Mouse (Mus musculus) testis, postnatal 10 days (tissue): Measurements from ENCODE around the gene Ubald2.

Experiments used
- DNase-seq: peaks from one replicate; pipeline ENCODE4 v3.0.0; 2021; ENCODE audit warnings: low spot score

The Ubald2 gene

DNA sequence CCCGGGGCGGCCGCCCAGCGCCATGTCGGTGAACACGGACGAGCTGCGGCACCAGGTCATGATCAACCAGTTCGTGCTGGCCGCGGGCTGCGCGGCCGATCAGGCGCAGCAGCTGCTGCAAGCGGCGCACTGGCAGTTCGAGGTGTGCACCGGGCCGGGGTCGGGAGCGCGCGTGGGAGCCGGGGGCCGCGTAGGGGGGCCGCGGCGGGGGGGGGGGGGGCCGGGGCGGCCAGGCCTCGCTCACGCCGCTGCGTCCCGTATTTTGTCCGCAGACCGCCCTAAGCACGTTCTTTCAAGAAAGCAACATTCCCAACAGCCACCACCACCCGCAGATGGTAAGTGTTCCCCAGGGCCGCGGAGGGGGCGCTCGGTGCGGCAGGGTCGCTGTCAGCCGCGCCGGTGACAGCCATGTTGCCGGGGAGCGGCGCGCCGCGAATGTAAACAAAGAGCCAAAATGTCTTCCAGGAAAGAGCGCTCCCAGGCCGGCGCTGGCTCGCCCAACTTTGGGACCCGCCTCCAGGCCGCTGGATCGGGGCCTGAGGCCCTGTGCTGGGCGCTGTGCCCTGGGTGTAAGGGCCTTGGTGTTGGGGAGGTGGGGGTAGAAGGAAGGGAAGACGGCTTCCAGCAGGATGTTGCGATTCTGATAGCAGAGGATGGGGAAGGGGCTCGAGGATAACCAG, 533 bp downstream of the Ubald2 start:
- peak; percentile 79 for DNase-seq

DNA sequence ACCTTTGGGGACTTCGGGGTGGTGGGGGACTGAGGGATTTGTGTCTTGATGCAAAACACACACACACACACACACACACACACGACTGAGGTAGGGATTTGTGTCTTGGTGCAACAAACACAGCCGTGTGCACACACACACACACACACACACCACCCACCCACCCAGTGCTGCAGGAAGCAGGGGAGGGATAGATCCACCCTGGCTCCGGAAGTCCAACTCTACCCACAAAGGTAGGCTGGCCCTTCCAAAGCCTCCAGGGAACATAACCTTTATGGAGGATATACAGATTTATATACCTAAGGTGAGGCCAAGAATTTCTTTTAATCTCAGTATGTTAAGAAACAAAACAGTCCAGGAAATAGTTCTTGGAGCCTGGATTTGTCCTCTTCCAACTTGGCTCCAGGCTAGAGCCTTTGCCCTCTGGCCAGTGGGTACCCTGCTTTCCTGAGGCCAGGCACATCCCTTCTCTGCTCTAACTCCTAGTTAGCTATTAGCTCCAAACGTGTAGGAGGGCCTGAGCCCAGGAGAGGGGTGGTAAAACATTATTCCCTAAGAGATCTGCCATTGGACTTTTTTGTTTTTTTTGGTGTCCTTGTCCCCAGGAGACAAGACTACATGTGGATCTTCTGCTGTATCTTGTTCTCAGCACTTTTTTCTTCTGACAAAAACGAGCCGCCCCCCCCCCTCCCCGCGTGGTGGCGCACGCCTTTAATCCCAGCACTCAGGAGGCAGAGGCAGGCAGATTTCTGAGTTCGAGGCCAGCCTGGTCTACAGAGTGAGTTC, 1.3 kb downstream of the Ubald2 start:
- no peak for DNase-seq

DNA sequence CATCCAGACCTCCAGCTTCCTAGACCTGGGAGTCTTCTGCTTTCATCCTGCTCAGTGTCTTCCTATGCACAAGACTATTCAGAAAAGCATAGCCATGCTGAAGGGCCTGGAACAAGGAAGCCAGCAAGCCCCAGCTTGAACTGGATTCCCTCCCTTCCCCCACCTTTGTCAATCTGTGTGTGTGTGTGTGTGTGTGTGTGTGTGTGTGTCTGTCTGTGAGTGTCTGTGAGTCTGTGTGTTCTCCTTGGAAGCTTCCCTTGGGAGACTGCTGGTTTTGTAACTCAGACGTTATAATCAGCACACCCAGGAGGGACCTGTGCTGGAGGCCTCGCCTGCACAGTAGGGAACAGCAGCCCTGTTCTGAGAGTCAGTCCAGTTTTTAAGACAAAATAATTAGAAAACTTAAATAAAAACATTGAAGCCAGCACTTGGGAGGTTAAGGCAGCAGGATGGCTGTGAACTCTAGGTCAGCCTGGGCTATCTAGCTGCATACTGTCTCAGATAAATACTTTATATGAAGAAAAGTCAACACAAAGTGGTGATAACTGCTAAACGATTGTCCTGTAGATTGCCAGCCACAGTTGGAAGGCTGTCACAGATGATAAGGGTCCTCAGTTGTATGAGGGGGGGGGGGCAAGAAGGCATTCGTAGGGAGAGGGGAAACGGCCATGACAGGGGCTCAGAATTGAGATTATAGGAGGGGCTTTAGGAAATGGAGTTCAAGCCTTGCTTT, 2.3 kb downstream of the Ubald2 start:
- no peak for DNase-seq

DNA sequence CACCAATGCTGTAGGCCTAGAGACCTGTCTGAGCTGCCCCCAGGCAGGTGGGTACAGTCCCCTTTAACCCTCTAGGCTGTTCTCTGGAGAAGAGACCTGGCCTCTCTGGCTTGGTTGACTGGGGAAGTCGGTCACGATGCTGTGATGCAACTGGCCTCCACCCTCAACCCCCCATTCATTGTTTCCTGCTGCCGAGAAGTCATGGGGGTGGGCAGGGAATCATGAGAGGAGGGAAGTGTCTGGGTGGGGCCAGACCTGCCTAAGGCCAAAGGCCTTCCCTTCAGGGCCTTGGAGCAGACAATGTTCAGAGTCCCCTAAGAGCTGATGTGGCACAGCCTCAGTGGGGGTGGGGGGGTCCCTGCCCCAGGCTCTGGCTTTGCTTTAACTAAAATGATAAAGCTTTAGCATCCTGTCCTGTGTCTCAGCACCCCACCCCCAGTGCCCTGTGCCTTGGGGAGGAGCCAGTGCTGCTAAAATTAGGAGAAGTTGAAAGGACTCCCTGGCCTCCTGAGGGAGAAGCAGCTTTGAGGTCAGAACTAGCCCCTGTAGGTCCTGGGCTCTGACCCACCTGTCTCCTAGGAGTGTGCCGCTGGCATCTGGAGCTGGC, 2.9 kb downstream of the Ubald2 start:
- DNase-seq = no peak

DNA sequence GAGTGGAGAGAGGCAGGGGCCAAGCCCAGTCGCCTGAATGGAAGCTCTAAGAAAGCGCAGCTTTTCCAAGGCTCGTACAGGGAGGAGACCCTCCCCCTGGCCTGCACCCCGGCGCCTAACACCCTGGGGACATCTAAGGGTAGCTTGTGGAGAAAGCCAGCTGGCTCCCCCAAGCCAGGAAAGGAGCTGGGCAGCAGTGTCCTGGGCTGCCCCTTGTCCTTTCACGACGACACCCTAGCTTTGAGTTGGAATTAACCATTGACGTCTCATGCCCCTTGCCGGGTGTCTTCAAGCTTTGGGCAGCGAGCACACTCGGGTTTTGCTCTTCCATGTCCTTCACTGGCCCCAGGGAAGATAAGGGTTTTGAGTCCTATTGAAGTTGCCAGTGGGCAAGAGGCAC, 3.6 kb downstream of the Ubald2 start:
- DNase-seq = no peak

DNA sequence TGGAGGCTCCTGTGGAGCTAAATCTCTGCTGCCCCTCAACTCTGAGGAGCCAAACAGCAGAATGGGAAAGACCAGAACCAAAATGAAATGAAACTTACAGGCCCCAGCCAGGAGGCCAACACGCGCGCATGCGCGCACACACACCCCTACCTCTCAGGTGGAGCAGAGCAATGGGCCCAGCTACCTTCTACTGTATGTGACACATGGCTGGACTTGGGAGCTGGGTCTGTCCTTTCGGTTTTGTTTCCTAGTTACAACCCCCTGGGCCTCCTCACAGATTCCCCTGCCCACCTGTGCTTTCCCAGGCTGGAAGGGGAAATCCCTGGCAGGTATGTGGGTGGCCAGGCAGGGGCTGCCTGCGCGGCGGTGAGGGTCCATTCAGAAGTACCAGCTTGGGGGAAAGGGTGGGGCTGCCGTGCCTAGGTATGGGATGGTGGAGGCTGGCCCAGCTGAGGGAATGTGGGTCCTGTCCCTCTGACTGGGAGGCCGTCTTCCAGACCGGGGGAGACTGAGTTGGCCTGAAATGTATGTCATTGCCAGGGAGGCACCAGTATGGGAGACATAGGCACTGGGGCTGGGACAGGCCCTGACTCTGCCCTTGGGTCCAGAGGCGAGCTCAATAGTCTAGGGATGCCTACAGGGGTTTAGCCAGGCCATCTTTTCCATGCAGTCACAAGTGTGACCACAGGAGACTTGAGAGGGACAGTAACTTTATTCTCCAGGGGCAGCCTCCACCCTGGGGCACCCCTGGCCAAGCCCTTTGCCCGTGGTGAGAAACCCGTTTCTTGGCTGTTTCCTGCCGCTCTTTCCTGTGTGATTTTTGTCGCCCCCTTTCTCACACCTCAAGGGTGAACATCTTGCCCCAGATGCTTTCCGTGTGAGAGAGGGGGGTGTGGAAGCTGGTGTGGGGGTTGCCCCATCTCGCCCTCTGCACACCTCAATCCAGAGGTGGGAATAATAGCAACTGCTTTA, 5.7 kb downstream of the Ubald2 start:
- no peak for DNase-seq

DNA sequence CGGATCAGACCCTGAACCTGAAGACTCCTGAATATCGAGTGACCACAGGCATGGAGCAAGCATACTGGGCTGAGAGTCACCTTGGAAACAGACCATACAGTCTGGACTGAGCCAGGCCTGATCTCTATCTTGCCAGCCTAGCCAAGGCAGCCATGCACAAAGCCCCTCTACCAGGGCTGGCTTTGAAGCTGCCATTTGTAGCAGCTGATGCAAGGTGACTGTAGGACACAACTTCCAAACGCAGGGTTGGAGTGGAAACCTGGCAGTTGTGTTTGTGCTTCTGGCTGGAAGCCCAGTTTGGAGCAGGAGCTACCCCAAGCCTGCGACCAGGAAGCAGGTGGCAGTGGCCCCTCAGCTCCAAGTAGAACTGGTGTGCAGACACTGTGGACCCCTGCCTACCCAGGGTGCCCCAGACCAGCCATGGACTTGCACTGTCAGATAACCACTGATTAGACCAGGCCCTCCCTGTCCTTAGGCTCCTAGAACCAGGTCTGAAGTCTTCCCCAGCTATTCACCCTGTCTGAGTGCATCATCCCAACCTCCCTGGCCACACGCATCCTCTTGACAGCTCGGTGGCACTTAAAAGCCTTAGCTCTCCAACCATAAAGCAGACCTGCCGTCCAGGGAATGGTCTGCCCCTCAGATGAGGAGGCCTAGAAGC, 6.6 kb downstream of the Ubald2 start:
- no peak for DNase-seq

DNA sequence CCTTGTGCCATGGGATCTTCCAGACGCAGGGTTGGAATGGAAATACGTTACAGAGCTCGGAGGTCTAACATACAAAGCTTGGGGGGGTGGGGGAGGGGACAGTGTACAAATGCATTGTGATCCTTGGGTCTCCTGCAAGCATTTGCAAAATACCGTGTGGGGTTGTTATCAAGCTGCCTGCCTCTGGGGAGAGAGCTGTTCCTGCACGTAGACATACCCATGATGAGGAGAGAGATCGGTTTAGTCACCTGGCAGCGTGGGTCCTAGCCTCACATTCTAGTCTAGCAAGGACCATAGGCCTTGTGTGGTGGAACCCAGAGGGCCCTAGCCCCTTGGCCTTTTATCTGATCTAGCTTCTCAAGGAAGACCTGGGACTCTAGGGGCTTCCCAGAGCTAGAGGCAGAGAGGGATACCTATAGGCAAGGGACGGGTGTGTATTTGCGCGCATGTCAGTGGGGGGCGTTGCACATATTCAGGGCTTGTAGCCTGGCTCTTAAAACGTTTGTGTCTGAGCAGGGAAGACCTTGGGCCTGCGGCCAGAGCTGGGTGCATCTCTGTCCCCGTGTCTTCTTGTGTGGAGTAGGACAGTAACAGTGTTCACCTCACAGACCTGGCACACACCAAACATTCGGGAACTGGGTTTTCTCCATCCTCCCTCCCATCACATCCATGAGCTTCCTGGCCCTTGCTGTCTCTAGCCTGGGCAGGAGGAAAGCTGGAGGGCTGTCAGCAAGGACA, 8.4 kb downstream of the Ubald2 start:
- no peak for DNase-seq

DNA sequence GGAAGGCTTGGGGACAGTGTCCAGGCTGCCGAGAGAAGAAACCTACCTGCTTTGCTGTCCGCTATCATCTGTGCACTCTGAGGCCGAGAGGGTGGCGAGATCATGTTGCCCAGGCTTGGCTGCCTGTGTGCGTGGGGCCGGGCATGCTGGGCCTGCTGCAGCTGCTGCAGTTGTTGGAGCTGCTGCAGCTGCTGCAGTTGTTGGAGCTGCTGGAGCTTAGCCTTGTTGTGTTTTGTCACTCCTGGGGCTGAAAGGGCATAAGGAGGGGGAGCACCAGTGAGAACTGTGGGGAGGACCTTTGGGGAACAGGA, 8.9 kb downstream of the Ubald2 start:
- no peak for DNase-seq

DNA sequence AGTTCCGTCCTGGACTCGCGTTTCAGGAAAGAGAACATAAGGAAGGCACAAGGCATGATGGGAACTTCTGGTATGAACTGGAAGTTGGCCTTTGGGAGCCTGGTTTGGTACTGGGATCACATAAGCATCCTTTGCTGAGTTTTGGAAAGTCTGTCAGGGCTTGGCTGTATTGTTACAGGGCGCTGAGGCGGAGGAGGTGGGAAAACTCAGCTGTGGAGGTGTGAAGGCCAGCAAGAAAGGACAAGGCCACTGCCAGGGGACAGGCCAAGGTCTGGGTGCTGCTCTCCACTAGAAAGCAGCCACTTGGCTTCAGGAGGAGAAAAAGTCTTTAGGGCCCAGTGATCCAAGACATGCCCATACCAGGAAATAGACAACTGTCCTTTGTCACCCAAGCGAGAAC, 9.4 kb downstream of the Ubald2 start:
- no peak for DNase-seq

DNA sequence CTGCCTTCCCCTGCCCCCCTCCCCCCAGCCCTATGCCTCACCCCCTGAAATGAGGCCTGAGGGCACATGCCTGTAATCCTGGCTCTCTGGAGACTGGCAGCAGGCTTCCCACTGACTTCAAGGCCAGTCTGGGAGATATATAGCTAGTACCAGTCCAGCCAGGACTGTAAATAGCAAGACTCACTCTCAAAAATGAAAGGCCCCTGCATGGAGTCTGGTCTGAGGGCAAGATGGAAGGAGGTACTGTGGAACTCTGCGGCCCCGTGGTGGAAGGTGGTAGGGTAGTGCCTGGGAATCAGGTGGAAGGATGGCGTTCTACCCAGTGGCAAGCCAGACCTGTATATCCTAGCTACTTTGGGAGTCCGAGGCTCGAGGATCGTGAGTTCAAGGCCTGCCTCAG, 10.0 kb downstream of the Ubald2 start:
- no peak for DNase-seq

DNA sequence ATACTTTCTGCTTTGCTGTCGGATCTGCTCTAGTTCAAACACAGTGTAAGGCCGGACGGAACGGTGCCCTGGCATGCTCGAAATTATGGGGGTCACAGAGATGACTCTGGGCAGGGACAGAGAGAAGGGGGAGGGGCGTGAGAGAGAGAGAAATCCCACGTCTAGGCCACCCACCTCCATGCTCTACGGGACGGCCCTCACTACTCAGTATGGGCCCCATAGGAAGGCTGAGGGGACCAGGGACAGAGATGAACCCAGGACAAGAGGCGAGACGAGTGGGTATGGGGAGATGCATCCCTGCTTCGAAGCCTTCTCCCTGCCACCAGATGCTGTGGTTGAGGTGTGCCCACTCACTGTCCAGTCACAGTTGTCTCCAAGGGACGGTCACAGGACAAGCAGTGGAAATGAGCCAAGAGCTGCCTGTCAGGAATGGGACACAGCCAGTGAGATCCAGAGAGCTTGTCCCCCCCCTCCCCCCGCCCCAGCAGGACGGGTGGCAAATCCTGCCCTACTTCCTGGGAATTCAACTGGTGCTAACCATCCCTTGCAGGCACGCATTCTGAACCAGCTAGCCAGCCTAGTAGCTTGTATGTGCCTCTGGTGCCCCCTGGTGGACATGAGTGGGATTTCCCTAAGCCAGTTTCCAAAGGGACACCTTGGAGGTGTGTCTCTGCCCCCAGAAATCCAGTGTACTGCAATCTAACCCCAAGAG, 11.9 kb downstream of the Ubald2 start:
- peak; percentile 96 for DNase-seq

DNA sequence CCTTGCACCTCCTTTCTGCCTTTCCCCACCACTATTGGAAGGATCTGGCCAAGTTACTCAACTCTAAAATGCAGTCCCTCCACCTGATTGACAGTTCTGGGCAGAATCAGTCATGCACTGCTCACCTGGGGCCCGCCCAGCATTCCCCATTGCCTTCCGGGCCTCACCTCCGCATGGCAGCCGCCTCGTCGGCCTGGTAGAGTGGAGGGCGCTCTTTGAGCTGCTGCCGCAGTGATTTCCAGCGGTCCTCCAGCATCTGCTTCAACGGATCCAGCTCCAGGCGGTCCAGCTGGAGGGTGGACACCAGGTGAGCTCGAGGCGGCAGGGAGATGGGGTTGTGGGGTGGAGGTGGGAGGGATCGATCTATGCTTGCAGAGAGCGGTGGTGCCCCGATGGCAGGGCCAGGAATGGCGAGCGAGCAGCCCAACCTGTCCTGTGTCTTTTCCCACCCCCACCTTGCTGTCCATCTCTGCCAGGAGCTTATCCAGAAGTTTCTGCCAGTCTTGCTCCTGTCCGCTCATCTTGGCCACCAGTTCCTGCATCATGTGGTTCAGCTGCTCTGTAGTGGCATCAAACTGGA, 12.5 kb downstream of the Ubald2 start:
- no peak for DNase-seq

DNA sequence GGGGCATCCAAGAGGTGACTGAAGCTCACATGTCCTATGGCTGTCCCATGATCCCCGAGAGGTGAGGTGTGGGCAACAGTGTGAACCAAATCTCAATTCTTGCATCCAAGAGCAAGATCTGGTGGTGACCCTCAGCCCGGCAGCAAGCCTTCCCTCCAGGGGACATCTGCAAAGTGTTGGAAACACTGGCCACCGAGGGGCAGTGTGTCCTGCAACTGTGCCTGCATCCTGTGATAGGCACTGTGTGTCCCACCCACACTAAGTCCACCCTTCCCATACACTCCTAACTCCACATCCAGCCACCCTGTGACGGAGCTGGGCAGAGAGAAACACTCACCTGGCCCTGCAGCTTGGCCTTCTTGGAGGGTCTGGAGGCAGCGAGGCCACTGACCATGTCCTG, 13.9 kb downstream of the Ubald2 start:
- DNase-seq = no peak

DNA sequence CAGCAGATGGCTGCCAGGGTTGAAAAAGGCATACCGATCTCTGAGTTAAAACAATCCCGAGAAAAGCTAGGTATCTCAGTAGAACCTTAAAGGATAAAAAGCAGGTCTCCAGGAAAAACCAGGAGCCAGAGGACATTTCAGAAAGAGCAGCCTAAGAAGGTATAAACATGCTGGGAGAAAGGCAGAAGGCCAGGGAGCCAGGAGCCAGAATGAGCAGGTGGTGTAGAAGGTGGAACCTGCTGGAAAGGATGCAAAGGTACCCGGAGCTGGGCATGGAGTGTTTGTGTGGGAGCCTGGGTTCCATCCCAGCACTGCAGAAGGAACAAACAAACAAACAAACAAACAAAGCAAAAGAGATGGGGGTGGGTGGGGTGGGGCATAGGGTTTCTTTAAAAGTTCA, 15.4 kb downstream of the Ubald2 start:
- DNase-seq = no peak

DNA sequence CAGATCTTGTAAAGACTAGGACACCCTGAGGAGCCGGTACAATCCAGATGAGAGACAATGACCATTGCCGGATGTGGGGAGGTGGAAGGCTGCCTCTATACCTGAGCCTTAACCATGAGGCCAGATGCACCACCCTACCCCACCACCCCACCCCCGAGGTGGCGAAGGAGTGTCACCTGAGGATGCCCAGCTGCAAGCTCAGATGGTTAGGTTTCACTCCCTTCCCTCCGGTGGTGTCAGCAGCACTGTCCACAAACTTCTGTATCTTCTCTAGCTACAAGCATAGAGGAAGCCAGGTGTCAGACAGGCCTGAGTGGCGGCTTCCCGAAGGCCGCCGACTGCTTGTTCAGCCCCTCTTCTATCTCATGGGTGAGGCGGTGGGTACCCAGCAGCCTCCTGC, 20.0 kb downstream of the Ubald2 start:
- DNase-seq = no peak

DNA sequence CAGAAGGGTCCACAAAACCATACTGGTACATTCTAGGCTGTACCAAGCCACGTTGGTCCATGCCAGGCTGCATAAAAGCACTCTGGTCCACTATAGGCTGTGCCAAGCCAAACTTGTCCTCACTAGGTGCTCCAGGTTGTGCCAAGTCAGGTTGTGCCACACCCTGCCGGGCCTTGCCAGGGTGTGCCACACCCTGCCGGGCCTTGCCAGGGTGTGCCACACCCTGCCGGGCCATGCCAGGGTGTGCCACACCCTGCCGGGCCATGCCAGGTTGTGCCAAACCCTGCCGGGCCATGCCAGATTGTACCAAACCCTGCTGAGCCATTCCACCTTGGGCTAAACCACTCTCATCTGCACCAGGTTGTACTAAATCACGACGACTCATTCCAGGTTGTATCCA, 22.3 kb downstream of the Ubald2 start:
- DNase-seq = no peak

DNA sequence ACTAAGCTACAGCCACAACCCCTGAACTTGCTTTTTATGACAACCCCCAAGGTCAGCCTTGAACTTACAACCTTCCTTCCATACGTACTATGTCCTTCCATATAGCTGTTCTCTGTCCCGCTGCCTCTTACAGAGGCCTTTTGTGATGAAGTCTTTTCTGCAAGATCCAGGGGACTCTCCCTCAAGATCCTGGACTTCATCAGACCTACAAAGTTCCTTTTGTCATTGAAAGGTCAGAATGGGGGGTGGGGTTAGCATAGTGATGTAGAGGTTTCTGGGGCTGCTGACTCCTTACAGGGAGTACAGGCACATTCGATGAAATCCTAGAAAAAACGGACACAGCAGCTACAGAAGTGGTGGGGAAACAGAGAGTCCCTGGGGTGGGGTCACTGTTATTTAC, 25.9 kb downstream of the Ubald2 start:
- no peak for DNase-seq

DNA sequence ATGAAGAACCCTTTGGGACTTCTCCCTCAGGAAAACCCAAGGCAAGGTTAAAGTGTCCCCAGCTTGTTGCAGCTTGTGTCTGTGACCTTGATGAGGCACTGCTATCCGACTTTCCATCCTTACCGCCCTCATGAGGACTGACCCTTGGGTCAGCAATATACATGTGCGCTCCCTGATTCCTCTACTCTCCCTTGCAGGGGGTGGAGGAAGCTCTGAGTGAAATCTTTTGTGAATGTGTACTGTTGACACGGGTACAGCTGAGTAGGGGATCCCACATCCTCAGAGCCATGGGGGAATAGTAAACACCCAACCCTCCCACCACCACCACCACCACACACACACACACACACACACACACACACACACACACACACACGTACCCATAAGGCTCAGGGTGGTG, 29.4 kb downstream of the Ubald2 start:
- DNase-seq = no peak
